Mouse (Mus musculus) heart, postnatal 14 days (tissue): ENCODE data around the gene Dock1. TPM values are rescaled to one million over a fixed set of nuclear protein-coding genes. Genes with fewer than 3 reads are reported as not detected.

Source experiments
- DNase-seq, 2 experiments: peaks; one replicate each; pipeline ENCODE4 v3.0.0; 2021 to 2022
- intact Hi-C: fragments of 180-260 bp; cut with DNase I; formaldehyde crosslinking; loops from one replicate; pipeline ENCODE4 v1.15.1; 2025
- total RNA-seq, 2 experiments: library from RNA; stranded (reverse); gene quantifications; 2 replicates each; pipeline ENCODE4 v1.2.3; 2021

Gene Dock1
- total RNA-seq, 2 experiments from 2014 or later, result 31.5 to 32.8 TPM

- intact Hi-C loops, result no loop called here
- no peak for DNase-seq
Measured at GRCm38 (mm10) chr7:134941891-134942290, 271.4 kb downstream of the Dock1 start.

GRCm38 (mm10) chr7:134943063-134943462 is 272.6 kb downstream of the Dock1 start:
- intact Hi-C loops, result no loop called here
- no peak for DNase-seq

DNA sequence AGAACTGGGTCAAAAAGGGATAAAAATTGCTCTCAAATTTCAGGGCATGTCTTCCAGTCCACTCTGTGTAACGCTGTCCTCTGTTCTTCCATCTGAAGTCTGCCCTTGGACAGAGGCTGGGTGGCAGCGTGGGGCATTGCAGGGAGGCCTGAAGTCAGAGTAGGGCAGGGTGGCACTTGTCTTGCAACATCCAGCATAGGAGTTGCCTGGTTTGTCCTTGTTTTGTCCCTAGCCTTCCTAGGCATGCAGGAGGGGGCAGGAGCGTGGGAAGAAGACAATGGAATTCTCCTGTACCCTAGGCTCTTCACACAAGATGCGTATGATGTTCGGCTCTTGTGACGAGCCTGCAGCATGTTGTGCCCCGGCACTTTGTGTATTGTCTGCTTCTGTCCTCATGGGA is 273.2 kb downstream of the Dock1 start:
- no peak for DNase-seq
- intact Hi-C loops, result no loop called here

- intact Hi-C loops, result no loop called here
- no peak for DNase-seq
Measured at GRCm38 (mm10) chr7:134945925-134946716, 275.7 kb downstream of the Dock1 start.

- DNase-seq, result no peak
- intact Hi-C loops, result no loop called here
Measured at GRCm38 (mm10) chr7:134959086-134959485, 288.6 kb downstream of the Dock1 start.

DNA sequence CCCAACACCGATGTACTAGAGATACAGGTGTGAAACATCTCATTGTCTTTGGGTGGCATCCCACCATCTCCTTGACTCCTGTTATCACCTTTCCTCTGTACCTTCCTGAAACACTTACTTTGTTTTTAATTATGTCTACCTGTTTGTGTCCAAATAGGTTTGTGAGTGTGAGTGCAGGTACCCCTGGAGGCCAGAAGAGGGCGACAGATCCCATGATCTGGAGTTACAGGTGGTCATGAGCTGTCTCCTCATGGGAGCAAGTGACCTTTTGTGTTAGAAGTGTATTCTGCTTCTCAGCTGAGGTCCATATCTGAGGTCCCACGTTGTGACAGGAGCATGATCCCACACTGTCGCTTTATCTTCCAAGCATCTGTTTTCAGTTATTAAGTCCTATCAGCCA is 290.4 kb downstream of the Dock1 start:
- intact Hi-C loops, result no loop called here

DNA sequence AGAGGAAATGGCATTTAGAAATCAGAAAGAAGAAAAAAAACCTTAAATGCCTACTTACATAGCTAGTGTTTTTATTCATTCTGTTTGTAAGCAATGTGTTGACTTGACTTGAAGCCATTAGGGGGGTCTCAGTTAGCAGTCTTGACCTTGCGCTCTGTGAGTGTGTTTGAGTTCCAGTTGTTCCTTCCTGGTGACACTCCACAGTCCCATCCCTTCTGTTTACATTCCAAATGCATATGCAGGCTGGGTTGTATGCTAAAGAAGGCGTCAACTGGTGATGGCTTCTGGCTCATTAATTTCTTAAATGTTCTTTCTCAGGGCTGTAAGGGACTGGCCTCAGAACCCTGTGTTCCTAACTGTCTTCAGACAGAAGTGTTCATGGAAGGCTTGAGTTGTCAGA is 291.2 kb downstream of the Dock1 start:
- intact Hi-C loops, result no loop called here
- DNase-seq, result no peak

More for the DNA sequence above, 290.4 kb downstream of the Dock1 start:
- DNase-seq, result peak in 1 of 2 experiments; percentile 12

DNA sequence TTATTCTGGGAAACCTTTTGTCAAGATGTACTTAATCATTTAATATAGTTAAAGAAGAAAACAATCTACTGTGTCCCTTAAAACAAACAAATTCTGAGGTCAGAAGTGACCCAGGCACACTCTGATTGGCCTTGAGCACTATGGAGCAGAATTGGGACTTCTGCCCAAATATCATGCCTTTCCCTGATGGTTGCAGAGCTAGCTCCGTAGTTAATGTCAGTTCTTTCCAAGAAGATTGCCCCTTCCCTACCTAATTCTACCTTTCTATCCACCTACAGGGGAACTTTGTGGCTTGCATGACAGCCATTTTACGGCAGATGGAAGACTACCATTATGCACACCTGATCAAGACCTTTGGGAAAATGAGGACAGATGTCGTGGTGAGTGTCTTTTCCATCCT is 319.8 kb downstream of the Dock1 start:
- no peak for DNase-seq
- intact Hi-C loops, result no loop called here

DNA sequence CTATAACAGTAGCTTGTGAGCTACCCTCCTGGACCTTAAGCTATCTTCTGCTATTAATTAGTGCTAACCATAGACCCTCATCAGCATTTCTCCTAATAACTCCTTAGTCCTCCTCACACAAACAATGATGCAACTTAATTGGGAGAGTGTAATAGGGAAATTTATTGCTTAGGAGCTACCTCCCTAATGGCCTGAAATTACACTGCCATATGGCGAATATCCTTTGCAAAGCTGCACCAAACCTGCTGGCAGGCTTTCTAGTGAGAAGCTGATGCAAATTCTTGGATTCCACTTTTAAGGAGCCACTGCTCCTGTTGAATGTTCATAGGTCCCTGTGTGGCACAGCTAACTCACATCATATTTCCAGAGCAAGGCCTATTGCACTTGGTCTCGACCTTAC is 320.5 kb downstream of the Dock1 start:
- no peak for DNase-seq
- intact Hi-C loops, result no loop called here

DNA sequence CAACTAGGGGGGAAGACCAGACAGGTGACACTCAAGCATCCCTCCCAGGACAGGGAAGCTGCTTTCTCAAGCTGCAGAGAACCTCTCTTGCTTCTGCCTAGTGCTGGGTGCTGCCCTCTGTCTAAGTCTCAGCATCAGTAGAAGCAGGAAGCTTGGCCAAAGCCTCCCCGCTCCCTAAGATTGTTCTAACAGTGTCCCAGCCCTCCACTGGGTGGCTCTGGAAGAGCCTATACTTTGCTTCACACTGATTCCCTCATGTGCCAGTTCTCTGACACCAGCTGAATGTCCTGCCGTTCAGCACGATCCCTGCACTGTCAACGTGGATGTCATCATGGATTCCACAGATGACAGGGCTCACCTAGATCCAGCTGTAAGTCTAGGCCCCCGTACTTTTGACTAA is 324.5 kb downstream of the Dock1 start:
- no peak for DNase-seq
- intact Hi-C loops, result no loop called here

DNA sequence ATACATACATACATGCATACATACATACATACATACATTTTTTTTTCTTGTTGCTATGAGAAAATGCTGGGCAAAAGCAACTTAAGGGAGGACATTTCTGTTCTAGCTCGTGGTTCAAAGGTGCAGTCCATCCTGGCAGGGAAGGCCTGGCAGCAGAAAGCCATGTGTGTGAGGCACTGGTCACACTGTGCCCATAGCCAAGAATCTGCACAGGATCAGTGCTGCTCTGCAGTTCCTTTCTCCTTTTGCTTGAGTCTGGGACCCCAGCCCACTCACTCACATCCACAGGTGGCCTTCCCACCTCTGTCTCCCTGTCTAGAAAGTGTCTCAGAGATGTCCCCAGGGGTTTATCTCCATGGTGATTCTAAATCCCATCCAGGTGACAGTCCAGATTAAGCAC is 331.8 kb downstream of the Dock1 start:
- DNase-seq, result no peak
- intact Hi-C loops, result no loop called here

GRCm38 (mm10) chr7:135002891-135003290 is 332.4 kb downstream of the Dock1 start:
- DNase-seq, result no peak
- intact Hi-C loops, result no loop called here

GRCm38 (mm10) chr7:135005964-135006560 is 335.6 kb downstream of the Dock1 start:
- DNase-seq, result no peak
- intact Hi-C loops, result no loop called here

DNA sequence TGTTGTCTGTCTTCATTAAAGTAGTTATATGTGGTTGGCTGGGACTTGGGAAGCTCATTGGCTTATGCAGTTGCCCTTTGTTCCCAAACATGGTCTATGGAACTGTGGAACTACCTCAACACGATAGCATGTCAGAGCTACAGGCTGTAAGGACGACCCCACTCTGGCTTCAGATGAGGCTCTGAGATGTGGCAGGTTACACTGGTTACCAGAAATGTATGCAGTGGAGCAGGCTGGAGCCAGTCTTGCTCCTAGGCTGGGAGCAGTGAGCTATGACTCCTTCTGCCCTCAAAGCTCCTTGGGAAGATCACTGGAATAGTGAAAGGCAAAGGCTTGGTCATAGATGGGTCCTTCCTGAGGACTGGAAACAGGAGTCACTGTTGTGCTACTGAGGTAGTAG is 337.6 kb downstream of the Dock1 start:
- no peak for DNase-seq
- intact Hi-C loops, result no loop called here

GRCm38 (mm10) chr7:135010997-135011396 is 340.5 kb downstream of the Dock1 start:
- DNase-seq, result no peak
- intact Hi-C loops, result no loop called here

DNA sequence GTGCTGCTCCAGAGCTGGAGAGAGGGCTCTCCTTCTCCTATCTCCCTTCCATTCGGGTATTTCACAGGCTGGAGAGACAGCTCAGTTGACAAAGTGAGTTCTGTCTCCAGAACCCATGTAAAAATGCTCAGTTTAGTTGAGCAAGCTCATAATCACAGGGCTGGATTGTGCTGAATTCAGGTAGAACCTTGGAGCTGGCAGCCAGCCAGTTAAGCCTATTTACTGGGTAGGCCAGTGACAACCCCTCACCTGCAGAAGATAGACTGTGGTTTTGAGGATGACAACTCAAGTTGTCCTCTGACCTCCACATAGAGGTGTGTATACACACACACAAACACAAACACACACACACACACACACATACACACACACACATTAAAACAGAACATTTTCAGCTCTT is 347.1 kb downstream of the Dock1 start:
- DNase-seq, result no peak

GRCm38 (mm10) chr7:135020762-135021161 is 350.3 kb downstream of the Dock1 start:
- DNase-seq, result no peak
- intact Hi-C loops, result no loop called here

More for the DNA sequence above, 347.1 kb downstream of the Dock1 start:
- intact Hi-C loops, result no loop called here

- intact Hi-C loops, result no loop called here
- DNase-seq, result no peak
Measured at GRCm38 (mm10) chr7:135021544-135022100, 351.2 kb downstream of the Dock1 start.

- no peak for DNase-seq
- intact Hi-C loops, result no loop called here
Measured at GRCm38 (mm10) chr7:135024531-135024930, 354.1 kb downstream of the Dock1 start.

- DNase-seq, result no peak
- intact Hi-C loops, result no loop called here
Measured at GRCm38 (mm10) chr7:135028716-135029115, 358.3 kb downstream of the Dock1 start.

DNA sequence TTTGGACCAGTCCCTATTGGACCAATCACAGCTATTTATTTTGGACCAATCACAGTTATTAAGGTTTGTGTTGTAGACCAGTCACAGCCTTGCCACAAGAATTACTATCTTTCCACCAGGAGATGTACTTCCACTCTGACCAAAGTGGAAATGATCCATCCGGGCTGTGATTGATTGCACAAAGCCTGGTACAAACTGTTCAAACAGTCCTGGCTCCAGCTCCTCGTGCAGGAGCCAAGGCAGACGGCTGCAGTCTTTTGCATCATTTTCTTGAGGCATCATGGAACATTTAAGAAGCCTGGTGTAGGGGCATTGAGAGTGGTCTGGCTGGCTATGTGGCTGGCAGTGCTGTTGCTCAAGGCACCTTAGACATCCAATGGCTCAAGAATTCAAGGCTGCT is 358.7 kb downstream of the Dock1 start:
- intact Hi-C loops, result no loop called here
- DNase-seq, result no peak

DNA sequence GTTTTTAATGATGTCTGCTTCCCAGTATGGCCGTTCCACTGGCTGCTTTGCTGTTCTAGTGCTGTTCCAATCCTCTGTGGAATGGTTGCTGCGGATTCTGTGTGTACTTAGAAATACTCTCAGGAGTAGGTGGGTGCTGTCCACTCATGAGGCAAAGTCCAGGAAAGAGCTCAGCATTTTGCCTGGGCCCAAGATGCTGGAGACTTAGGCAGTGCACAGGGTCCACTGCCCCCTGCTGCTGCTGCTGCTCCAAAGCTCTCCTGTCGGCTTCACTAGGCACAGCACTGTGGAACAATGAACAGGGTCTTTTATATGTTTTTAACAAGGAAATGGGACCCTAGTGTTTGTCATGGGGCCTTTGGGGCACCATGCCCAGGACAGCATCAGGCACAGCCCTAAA is 361.0 kb downstream of the Dock1 start:
- DNase-seq, result no peak
- intact Hi-C loops, result no loop called here
